In the genomic region with DNA sequence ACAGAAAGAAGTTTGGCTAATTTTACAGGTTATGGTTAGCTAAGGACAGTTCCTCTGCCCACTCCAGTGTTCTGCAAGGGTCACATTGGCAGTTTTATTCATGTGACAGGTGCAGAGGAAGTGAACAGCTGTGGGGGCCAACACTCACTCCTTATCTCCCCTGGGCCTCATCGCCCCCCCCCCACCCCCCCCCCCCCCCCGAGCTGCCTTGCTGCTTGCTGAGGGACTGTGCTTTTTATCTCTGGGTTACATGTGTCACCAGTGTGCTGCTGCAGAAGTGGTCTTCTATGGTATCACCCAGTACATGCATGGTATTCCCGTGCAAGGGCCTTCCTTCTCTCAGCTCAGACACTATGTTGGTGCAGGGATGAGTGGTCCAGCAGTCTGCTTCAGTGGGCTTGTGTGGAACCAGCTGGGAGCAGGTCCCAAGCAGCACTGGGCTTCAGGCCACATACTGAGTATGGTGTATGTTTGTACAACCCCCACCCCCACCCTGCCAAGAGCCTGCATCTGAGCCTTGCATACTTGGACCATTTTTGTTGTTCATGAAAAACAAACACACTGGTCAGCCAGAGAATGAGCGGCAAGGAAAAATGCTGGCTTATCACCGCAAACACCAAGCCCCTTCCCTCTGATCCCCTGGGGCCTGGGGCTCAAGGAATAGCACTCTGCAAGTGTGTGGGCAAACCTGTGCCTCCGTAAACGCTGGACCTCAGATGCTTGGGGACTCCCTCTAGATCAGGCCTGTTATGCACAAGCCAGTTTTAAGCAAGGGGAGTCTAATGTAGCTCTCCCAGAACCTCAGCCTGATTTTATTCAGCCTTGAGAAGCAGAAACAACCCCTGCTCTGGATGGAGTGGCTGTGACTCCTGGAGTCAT, we compare ENCODE assay signal across 9 mouse cellular contexts. TPM values are rescaled to one million over a fixed set of nuclear protein-coding genes. Genes with fewer than 3 reads are reported as not detected.
DNase-seq lines count a peak whose midpoint lies in the region; ATAC-seq and TF ChIP-seq lines count a peak whose summit lies in the region.
"Had no signal": no experiment of that assay in that cellular context is flagged by ENCODE, and none has a peak within 500 bp of the region (broad histone marks: within the 10 kb centered on the region; RNA-seq: fewer than 3 reads in every experiment).

No protein-coding gene starts in this region.

- peaks cover 89% of the 10 kb centered on the region for H3K4me1 ChIP-seq in liver, embryonic 15.5 days (replicated peaks)

- H3K27ac ChIP-seq in gastrocnemius, adult 2 months, result peak overlapping the region; percentile 53
- H3K27ac ChIP-seq in liver, embryonic 15.5 days (replicated peaks), result peak overlapping the region; percentile 70
- H3K27ac ChIP-seq: macrophage had no signal

- DNase-seq in gastrocnemius, adult 2 months, result no peak
- DNase-seq in gastrocnemius, adult 8-10 months (ENCODE audit: low spot score in 2 of 2), result no peak
- peak; percentile 76 for DNase-seq in thymus, postnatal 0 days (ENCODE audit: low spot score)
- no peak for DNase-seq in thymus, postnatal 10 days (ENCODE audit: low spot score in 2 of 2)
- peak; percentile 44 for DNase-seq in thymus, postnatal 4 days
- no peak for DNase-seq in spleen, adult 18-20 months
- DNase-seq in MN1 (ENCODE audit: low spot score), result no peak

- 22% methylated on average over 7 of the region's 7 CpGs for WGBS in liver, embryonic 15.5 days (ENCODE audit: insufficient replicate concordance)

- no peak overlapping the region for H3K4me3 ChIP-seq in gastrocnemius, adult 2 months
- H3K4me3 ChIP-seq in liver, embryonic 15.5 days (replicated peaks), result no peak overlapping the region

- H3K9me3 ChIP-seq in liver, embryonic 15.5 days (replicated peaks), result no peaks in the 10 kb centered on the region

- intact Hi-C loops in gastrocnemius, adult 2 months (cut with DNase I), result no loop called here

- no peak for TF ChIP-seq CTCF in gastrocnemius, adult 2 months (IDR thresholded peaks at IDR 0.05)

- H3K4me2 ChIP-seq in liver, embryonic 15.5 days, result peak overlapping the region; percentile 61

- no peaks in the 10 kb centered on the region for H3K36me3 ChIP-seq in liver, embryonic 15.5 days (replicated peaks)

- H3K9ac ChIP-seq in liver, embryonic 15.5 days, result peak overlapping the region; percentile 21; the same call in 1 of the 2 replicates

- H3K27me3 ChIP-seq in liver, embryonic 15.5 days, result no peaks in the 10 kb centered on the region

- peak; percentile 71 for ATAC-seq in liver, embryonic 15.5 days (ENCODE audit: insufficient read depth)

RNA-seq across cellular contexts. Expression of a gene that starts 38.2 kb away (rescaled TPM):
- 10 to 100 TPM; 18.9 to 21.4 TPM for total RNA-seq in gastrocnemius, adult 2 months (2021)
- total RNA-seq in gastrocnemius, adult 8-10 months (2022), result 10 to 100 TPM; 17.2 to 23.5 (median 21.3) TPM
- 11.3 and 12.3 TPM in 2 replicates for polyA plus RNA-seq in thymus, postnatal 0 days (2015; fragmentation: Nextera tagmentation; extraction: Ambion mirVana)
- polyA plus RNA-seq in liver, embryonic 15.5 days (2015; fragmentation: Nextera tagmentation; extraction: Ambion mirVana), result 101 and 114 TPM in 2 replicates

RNA-seq across cellular contexts. Expression of a gene that starts 38.7 kb away (rescaled TPM):
- 10 to 100 TPM; 35.4 to 43.5 TPM for total RNA-seq in gastrocnemius, adult 2 months (2021)
- 10 to 100 TPM; 36.7 to 39.9 (median 38.5) TPM for total RNA-seq in gastrocnemius, adult 8-10 months (2022)
- polyA plus RNA-seq in thymus, postnatal 0 days (2015; fragmentation: Nextera tagmentation; extraction: Ambion mirVana), result 73.8 and 83.6 TPM in 2 replicates
- 87.6 and 94.1 TPM in 2 replicates for polyA plus RNA-seq in liver, embryonic 15.5 days (2015; fragmentation: Nextera tagmentation; extraction: Ambion mirVana)

RNA-seq across cellular contexts. Expression of a gene that starts 40.0 kb away (rescaled TPM):
- total RNA-seq in gastrocnemius, adult 2 months (2021), result 1 to 10 TPM; 7.0 to 8.9 TPM
- total RNA-seq in gastrocnemius, adult 8-10 months (2022), result 10 to 100 TPM in 2 of 4 experiments, 1 to 10 TPM in 2; 7.8 to 12.7 (median 9.9) TPM
- 31.2 and 40.0 TPM in 2 replicates for polyA plus RNA-seq in thymus, postnatal 0 days (2015; fragmentation: Nextera tagmentation; extraction: Ambion mirVana)
- polyA plus RNA-seq in liver, embryonic 15.5 days (2015; fragmentation: Nextera tagmentation; extraction: Ambion mirVana), result 7.6 and 9.4 TPM in 2 replicates

RNA-seq across cellular contexts. Expression of a gene that starts 40.0 kb away (rescaled TPM):
- total RNA-seq in gastrocnemius, adult 2 months (2021), result 10 to 100 TPM; 41.8 to 59.7 TPM
- total RNA-seq in gastrocnemius, adult 8-10 months (2022), result 10 to 100 TPM; 29.9 to 53.4 (median 43.1) TPM
- polyA plus RNA-seq in thymus, postnatal 0 days (2015; fragmentation: Nextera tagmentation; extraction: Ambion mirVana), result 37.1 and 41.2 TPM in 2 replicates
- 56.5 and 61.7 TPM in 2 replicates for polyA plus RNA-seq in liver, embryonic 15.5 days (2015; fragmentation: Nextera tagmentation; extraction: Ambion mirVana)

Comparison
In these comparisons a context has a peak if more than half of its experiments do, and no peak if none do; other contexts are left out.
1. DNase-seq: peak in thymus, postnatal 0 days (single experiment) and thymus, postnatal 4 days (single experiment); none in gastrocnemius, adult 2 months (single experiment), gastrocnemius, adult 8-10 months (0 of 2), thymus, postnatal 10 days (0 of 2), spleen, adult 18-20 months (0 of 2) and MN1 (single experiment).